Mouse (Mus musculus) intestine, embryonic 14.5 days (tissue): ENCODE data around the gene Ryr3. TPM values are rescaled to one million over a fixed set of nuclear protein-coding genes. Genes with fewer than 3 reads are reported as not detected.

Source experiments
- ATAC-seq: fragments of 200-750 bp; cut with Nextera tagmentation; replicated peaks from 2 replicates; pipeline ENCODE4 v1.8.0; 2017; ENCODE audit warnings: low read depth, moderate number of reproducible peaks, moderate TSS enrichment, moderate library complexity; ENCODE audit not compliant: low FRiP score, low TSS enrichment
- DNase-seq: peaks from one replicate; pipeline ENCODE4 v3.0.0-alpha.2; 2018; ENCODE audit warnings: low spot score
- H3K27ac ChIP-seq: fragments of 300-500 bp; sonication (generic); 2 replicates; pipeline ENCODE4 v1.5.1; 2014; ENCODE audit warnings: low read depth, mild to moderate bottlenecking, control low read depth
- H3K27me3 ChIP-seq: fragments of 300-500 bp; sonication (generic); replicated peaks from 2 replicates; pipeline ENCODE4 v1.6.1; 2014; ENCODE audit warnings: low read length, control low read depth; ENCODE audit not compliant: control insufficient read depth, insufficient read depth
- H3K36me3 ChIP-seq: fragments of 300-500 bp; sonication (generic); 2 replicates; pipeline ENCODE4 v1.6.1; 2014; ENCODE audit warnings: low read length, control low read depth; ENCODE audit not compliant: control insufficient read depth, insufficient read depth
- H3K4me1 ChIP-seq: fragments of 300-500 bp; sonication (generic); replicated peaks from 2 replicates; pipeline ENCODE4 v1.6.1; 2014; ENCODE audit warnings: low read length, control low read depth, mixed read lengths; ENCODE audit not compliant: control insufficient read depth, insufficient read depth
- H3K4me2 ChIP-seq: fragments of 300-500 bp; sonication (generic); 2 replicates; pipeline ENCODE4 v1.6.1; 2014; ENCODE audit warnings: low read length
- H3K4me3 ChIP-seq: fragments of 300-500 bp; sonication (generic); 2 replicates; pipeline ENCODE4 v1.5.1; 2014; ENCODE audit warnings: low read depth, low read length, control low read depth, mixed read lengths
- H3K9ac ChIP-seq: fragments of 300-500 bp; sonication (generic); 2 replicates; pipeline ENCODE4 v1.6.1; 2014; ENCODE audit warnings: mild to moderate bottlenecking, low read length
- H3K9me3 ChIP-seq: fragments of 300-500 bp; sonication (generic); 2 replicates; pipeline ENCODE4 v1.6.1; 2016; ENCODE audit warnings: low read length, control low read depth; ENCODE audit not compliant: control insufficient read depth
- WGBS: fragments of 180-500 bp; shearing (Covaris S2); extraction: QIAGEN DNeasy Blood & Tissue Kit; methylation state at CpG from one replicate; pipeline ENCODE4 v1.1.7; 2014; 5-methylcytosine and 5-hydroxymethylcytosine counted together
- polyA plus RNA-seq: library from polyadenylated mRNA; unstranded; fragments of >200 nt; fragmentation: Nextera tagmentation; extraction: Ambion mirVana; gene quantifications from 2 replicates; pipeline ENCODE4 v1.2.1, GENCODE M21; 2014

Ryr3 gene
- polyA plus RNA-seq, 1 experiment from 2014 or later = 3.1 TPM

DNA sequence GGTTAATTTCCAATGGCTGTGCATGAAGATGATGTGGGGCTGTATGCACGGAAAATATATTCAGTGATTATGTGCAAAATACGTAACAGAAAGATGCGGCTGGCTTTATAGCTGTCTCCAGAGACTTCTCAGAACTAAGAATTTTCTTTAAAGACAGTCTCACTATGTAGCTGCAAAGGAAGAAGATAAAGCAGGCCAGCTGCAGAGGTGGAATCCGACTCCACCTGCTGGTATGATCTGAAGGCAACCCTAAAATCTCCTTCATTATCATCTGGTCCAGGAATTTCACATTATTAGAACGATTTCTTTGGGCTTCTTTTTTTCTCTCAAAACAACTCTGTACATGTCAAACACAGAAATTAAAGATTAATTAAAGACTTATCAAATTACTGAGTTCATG is 449.2 kb downstream of the Ryr3 start:
- Histone ChIP-seq H3K9ac (no peak overlapping the region), H3K27ac (no peak overlapping the region), H3K4me1 (no peaks in the 10 kb centered on the region), H3K27me3 (no peaks in the 10 kb centered on the region), H3K4me3 (no peak overlapping the region), H3K4me2 (no peak overlapping the region), H3K36me3 (no peaks in the 10 kb centered on the region), H3K9me3 (no peaks in the 10 kb centered on the region)
- 73% methylated on average over 5 of the region's 5 CpGs for WGBS
- ATAC-seq = no peak
- DNase-seq = no peak

DNA sequence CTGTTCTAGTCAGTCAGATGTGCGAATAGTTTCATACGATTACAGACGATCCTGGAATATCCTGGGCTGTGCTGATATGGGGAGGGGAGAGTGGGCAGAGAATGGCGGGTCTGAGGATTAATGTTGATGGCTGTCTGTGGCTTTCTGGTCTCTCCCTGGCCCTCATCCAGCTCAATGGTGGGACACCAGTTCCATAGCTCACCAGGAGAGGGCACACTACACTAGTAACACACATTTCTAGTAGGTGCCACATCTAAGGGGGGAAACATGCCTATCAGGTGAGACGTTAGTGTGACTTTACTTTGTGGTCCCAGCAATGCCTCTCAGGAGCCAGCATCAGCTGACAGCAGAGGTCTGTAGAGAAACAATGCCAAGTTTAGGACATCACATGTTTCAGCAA is 451.9 kb downstream of the Ryr3 start:
- ATAC-seq (no peak), DNase-seq (no peak)
- no peaks in the 10 kb centered on the region for H3K9me3 ChIP-seq
- WGBS = 58% methylated on average over 5 of the region's 5 CpGs
- no peak overlapping the region for H3K4me2 ChIP-seq
- H3K4me1 ChIP-seq = no peaks in the 10 kb centered on the region
- H3K4me3 ChIP-seq = no peak overlapping the region
- no peaks in the 10 kb centered on the region for H3K36me3 ChIP-seq
- H3K9ac ChIP-seq = no peak overlapping the region
- H3K27ac ChIP-seq = no peak overlapping the region
- H3K27me3 ChIP-seq = no peaks in the 10 kb centered on the region

DNA sequence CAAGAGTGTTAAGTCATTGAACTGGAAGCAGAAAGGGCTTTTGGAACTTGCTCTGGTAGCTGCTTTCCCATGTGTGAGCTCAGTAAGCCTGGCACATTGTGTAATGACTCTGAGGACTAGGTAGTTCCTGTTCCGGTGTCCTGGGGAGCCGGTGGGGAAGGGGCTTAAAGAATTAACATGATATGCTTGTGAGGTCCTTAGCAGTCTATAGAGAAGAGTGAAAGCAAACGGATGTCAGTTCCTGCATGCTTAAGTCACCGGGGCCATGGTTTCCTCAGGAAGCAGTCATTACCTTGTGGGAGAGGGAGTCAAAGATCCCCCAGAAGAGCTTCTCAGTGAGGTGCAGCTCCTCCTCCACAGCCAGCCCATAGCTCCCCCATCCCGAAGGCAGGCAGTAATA is 452.6 kb downstream of the Ryr3 start:
- Histone ChIP-seq H3K27me3 (no peaks in the 10 kb centered on the region), H3K27ac (no peak overlapping the region), H3K9me3 (no peaks in the 10 kb centered on the region), H3K4me1 (no peaks in the 10 kb centered on the region), H3K36me3 (no peaks in the 10 kb centered on the region), H3K4me3 (no peak overlapping the region), H3K4me2 (no peak overlapping the region), H3K9ac (no peak overlapping the region)
- DNase-seq (no peak), ATAC-seq (no peak)
- WGBS = 54% methylated on average over 5 of the region's 5 CpGs

DNA sequence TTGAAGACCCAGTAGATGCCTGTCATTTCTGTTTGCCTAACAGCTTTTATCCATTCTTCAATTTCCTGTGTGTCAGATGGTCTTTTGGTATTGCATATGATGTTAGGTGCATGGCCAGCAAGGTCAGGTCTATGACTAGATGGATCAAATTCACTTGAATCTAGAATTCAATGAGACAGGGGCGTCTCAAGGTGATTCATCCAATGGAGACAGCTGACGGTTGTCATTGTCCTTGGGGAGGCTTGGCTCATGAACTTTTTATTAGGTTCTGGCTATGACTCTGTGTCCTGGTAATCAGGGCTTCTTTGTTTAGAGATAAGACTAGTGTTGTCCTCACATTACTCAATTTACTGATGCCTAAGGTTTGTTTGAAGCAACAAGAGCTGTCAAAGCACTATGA is 454.9 kb downstream of the Ryr3 start:
- H3K36me3 ChIP-seq = no peaks in the 10 kb centered on the region
- no peaks in the 10 kb centered on the region for H3K27me3 ChIP-seq
- no peak overlapping the region for H3K27ac ChIP-seq
- H3K4me1 ChIP-seq = no peaks in the 10 kb centered on the region
- no peak overlapping the region for H3K4me3 ChIP-seq
- no peaks in the 10 kb centered on the region for H3K9me3 ChIP-seq
- ATAC-seq (no peak), DNase-seq (no peak)
- no peak overlapping the region for H3K9ac ChIP-seq
- no peak overlapping the region for H3K4me2 ChIP-seq
- 78% methylated on average over 2 of the region's 2 CpGs for WGBS

DNA sequence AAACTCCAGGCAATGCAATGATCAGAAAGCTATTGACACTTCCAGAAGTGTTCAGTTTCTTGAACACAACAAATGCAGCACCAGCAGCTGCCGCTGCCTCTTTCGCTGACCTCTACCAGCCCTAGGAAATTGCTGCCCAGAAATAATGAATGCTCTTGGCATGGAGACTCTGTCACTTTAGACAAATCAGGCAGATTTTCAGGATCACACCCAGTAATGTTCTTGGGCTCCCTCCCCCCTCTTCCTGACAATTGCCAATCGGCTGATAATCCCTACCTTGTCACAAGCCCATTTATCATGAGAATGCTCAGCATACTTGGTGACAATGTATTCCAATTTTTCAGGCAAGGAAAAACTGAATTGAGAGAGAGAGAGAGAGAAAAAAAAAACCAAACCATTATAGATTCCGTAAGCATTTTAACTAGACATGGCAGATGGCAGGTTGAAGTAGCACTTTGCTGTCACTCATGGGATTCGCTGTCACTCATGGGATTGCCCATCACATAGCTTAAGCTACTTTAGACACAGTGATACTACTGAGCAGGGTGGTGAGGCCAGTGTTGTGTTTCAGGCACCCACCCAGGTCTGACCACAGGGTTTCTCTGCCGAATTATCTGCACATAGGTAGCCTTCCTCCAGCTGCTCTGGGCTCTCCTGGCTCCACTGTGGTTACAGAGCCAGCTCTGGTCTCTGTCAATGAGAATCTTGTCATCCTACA is 455.5 kb downstream of the Ryr3 start:
- 74% methylated on average over 6 of the region's 6 CpGs for WGBS

DNA sequence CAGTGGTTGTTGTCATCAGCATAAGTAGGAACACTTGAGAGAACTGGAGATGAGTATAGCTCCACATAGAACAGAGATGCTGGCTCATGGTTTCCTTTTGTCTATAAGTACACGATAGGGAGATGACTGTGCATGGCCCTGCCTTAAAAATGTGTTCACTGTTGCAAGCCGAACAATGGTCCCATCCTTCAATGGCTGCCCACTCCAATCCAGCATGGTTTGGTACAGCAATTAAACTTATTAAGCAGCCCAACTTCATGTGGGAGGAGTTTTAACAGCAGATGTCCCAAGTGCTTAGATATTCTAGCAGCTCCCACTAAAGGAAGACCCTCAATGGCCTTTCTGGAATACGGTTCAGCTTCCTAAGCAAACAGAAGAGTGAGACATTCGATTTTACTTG is 456.2 kb downstream of the Ryr3 start:
- 53% methylated on average over 4 of the region's 4 CpGs for WGBS
- no peak for ATAC-seq
- H3K4me1 ChIP-seq = no peaks in the 10 kb centered on the region

More for the DNA sequence above, 455.5 kb downstream of the Ryr3 start:
- no peaks in the 10 kb centered on the region for H3K9me3 ChIP-seq
- no peak for ATAC-seq
- no peaks in the 10 kb centered on the region for H3K27me3 ChIP-seq
- no peak for DNase-seq
- H3K36me3 ChIP-seq = no peaks in the 10 kb centered on the region
- no peak overlapping the region for H3K4me3 ChIP-seq
- H3K27ac ChIP-seq = no peak overlapping the region
- H3K4me1 ChIP-seq = no peaks in the 10 kb centered on the region
- H3K4me2 ChIP-seq = no peak overlapping the region
- no peak overlapping the region for H3K9ac ChIP-seq

DNA sequence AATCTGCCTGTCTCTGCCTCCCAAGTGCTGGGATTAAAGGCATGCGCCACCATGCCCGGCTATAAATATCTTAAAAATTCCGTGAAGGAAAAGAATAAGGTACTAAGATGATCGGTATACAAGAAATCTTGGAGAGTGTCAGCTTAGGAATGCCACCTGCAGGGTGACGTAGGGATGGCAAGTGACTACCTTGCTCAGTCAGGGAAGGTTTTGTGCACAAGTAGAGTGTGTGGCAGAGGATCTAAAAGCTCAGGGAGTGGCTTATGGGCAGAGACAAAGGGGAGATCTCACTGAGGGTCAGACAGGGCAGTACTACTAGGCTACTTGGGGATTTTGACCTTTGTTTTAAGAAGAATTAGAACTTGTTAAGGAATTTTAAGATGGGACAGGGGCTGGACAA is 457.2 kb downstream of the Ryr3 start:
- H3K27me3 ChIP-seq = no peaks in the 10 kb centered on the region
- H3K4me1 ChIP-seq = no peaks in the 10 kb centered on the region
- DNase-seq (no peak), ATAC-seq (no peak)
- H3K9ac ChIP-seq = no peak overlapping the region
- H3K4me2 ChIP-seq = no peak overlapping the region
- no peak overlapping the region for H3K27ac ChIP-seq
- WGBS = 72% methylated on average over 5 of the region's 5 CpGs
- no peaks in the 10 kb centered on the region for H3K36me3 ChIP-seq
- H3K9me3 ChIP-seq = no peaks in the 10 kb centered on the region
- no peak overlapping the region for H3K4me3 ChIP-seq

More for the DNA sequence above, 456.2 kb downstream of the Ryr3 start:
- H3K27me3 ChIP-seq = no peaks in the 10 kb centered on the region
- H3K4me2 ChIP-seq = no peak overlapping the region
- DNase-seq = no peak
- H3K4me3 ChIP-seq = no peak overlapping the region
- H3K9ac ChIP-seq = no peak overlapping the region
- no peaks in the 10 kb centered on the region for H3K36me3 ChIP-seq
- no peak overlapping the region for H3K27ac ChIP-seq
- H3K9me3 ChIP-seq = no peaks in the 10 kb centered on the region

DNA sequence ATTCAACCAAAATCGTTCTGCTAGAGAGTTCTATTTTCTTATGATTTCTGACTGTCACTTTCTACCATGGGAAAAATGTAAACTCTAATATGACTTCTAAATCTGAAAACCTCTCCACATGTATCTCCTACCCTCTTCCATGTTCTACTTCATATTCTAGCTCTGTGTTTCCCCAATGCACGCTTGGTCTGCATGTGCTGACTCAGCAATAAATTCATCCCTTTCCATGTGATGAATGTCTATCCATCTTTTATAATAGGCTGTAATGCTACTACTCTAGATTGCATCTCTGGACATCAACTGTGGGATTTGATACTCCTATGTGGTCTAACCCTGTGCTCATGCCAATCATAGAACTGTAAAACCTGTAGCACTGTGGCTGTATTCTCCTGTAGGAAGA is 458.2 kb downstream of the Ryr3 start:
- 90% methylated on average over 2 of the region's 2 CpGs for WGBS
- no peaks in the 10 kb centered on the region for H3K9me3 ChIP-seq
- H3K4me3 ChIP-seq = no peak overlapping the region
- H3K27ac ChIP-seq = no peak overlapping the region
- no peak for DNase-seq
- no peak overlapping the region for H3K9ac ChIP-seq
- no peaks in the 10 kb centered on the region for H3K4me1 ChIP-seq
- H3K4me2 ChIP-seq = no peak overlapping the region
- no peak for ATAC-seq
- H3K27me3 ChIP-seq = no peaks in the 10 kb centered on the region
- H3K36me3 ChIP-seq = no peaks in the 10 kb centered on the region

DNA sequence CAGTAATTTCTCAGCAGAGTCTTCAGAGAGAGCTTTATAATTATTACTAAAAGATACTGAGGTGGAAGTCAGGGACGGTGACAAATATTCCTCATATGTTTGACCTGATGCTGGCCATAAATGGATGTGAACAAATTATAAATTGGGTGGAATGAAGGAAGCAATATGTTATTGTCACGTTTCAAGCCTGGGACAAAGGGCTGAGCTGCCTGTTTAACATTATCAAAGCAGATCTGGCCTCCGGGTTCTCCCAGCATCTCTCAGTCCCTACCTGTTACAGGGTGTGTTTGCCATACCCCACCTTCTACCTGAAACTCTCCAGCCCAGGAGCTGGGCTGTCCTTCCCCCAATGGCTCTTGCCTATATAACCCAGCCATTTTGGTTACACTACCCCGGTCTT is 463.6 kb downstream of the Ryr3 start:
- WGBS = 68% methylated on average over 4 of the region's 4 CpGs
- no peak overlapping the region for H3K9ac ChIP-seq
- no peak overlapping the region for H3K4me2 ChIP-seq
- DNase-seq (no peak), ATAC-seq (no peak)
- H3K9me3 ChIP-seq = no peaks in the 10 kb centered on the region
- H3K4me3 ChIP-seq = no peak overlapping the region
- no peaks in the 10 kb centered on the region for H3K4me1 ChIP-seq
- no peaks in the 10 kb centered on the region for H3K36me3 ChIP-seq
- no peaks in the 10 kb centered on the region for H3K27me3 ChIP-seq
- no peak overlapping the region for H3K27ac ChIP-seq
